Mouse (Mus musculus): ENCODE results near the gene Tbc1d22a.
A peak's percentile ranks its signal among the peaks of the same experiment; 100 is the strongest.

The Tbc1d22a gene

GRCm38 (mm10) chr15:86386325-86386724 is 172.1 kb downstream of the Tbc1d22a start:
- DNase-seq (ENCODE audit: low read depth, low spot score) = no peak

GRCm38 (mm10) chr15:86388597-86388996 is 174.3 kb downstream of the Tbc1d22a start:
- no peak for DNase-seq (ENCODE audit: low read depth, low spot score)

GRCm38 (mm10) chr15:86404866-86405265 is 190.6 kb downstream of the Tbc1d22a start:
- DNase-seq (ENCODE audit: low read depth, low spot score) = no peak

GRCm38 (mm10) chr15:86405527-86405926 is 191.3 kb downstream of the Tbc1d22a start:
- peak; percentile 49 for DNase-seq (ENCODE audit: low read depth, low spot score)

- DNase-seq (ENCODE audit: low read depth, low spot score) = peak; percentile 4
Measured at GRCm38 (mm10) chr15:86409352-86409751, 195.1 kb downstream of the Tbc1d22a start.

GRCm38 (mm10) chr15:86411532-86412080 is 197.3 kb downstream of the Tbc1d22a start:
- DNase-seq (ENCODE audit: low read depth, low spot score) = peak; percentile 11

- no peak for DNase-seq (ENCODE audit: low read depth, low spot score)
Measured at GRCm38 (mm10) chr15:86415951-86416350, 201.7 kb downstream of the Tbc1d22a start.

- no peak for DNase-seq (ENCODE audit: low read depth, low spot score)
Measured at GRCm38 (mm10) chr15:86418436-86418835, 204.2 kb downstream of the Tbc1d22a start.

- DNase-seq (ENCODE audit: low read depth, low spot score) = no peak
Measured at GRCm38 (mm10) chr15:86419620-86420019, 205.4 kb downstream of the Tbc1d22a start.

GRCm38 (mm10) chr15:86422858-86423257 is 208.6 kb downstream of the Tbc1d22a start:
- DNase-seq (ENCODE audit: low read depth, low spot score) = no peak

- DNase-seq (ENCODE audit: low read depth, low spot score) = no peak
Measured at GRCm38 (mm10) chr15:86423884-86424283, 209.6 kb downstream of the Tbc1d22a start.

GRCm38 (mm10) chr15:86424971-86425370 is 210.7 kb downstream of the Tbc1d22a start:
- no peak for DNase-seq (ENCODE audit: low read depth, low spot score)

- no peak for DNase-seq (ENCODE audit: low read depth, low spot score)
Measured at GRCm38 (mm10) chr15:86426364-86427000, 212.2 kb downstream of the Tbc1d22a start.

- no peak for DNase-seq (ENCODE audit: low read depth, low spot score)
Measured at GRCm38 (mm10) chr15:86427439-86427838, 213.2 kb downstream of the Tbc1d22a start.

- no peak for DNase-seq (ENCODE audit: low read depth, low spot score)
Measured at GRCm38 (mm10) chr15:86428496-86428895, 214.2 kb downstream of the Tbc1d22a start.

- DNase-seq (ENCODE audit: low read depth, low spot score) = no peak
Measured at GRCm38 (mm10) chr15:86429766-86430335, 215.6 kb downstream of the Tbc1d22a start.

GRCm38 (mm10) chr15:86431539-86432080 is 217.4 kb downstream of the Tbc1d22a start:
- DNase-seq (ENCODE audit: low read depth, low spot score) = no peak

GRCm38 (mm10) chr15:86432791-86433190 is 218.5 kb downstream of the Tbc1d22a start:
- DNase-seq (ENCODE audit: low read depth, low spot score) = no peak

- DNase-seq (ENCODE audit: low read depth, low spot score) = no peak
Measured at GRCm38 (mm10) chr15:86433378-86433777, 219.1 kb downstream of the Tbc1d22a start.

- DNase-seq (ENCODE audit: low read depth, low spot score) = no peak
Measured at GRCm38 (mm10) chr15:86434241-86434640, 220.0 kb downstream of the Tbc1d22a start.

- DNase-seq (ENCODE audit: low read depth, low spot score) = no peak
Measured at GRCm38 (mm10) chr15:86437346-86437745, 223.1 kb downstream of the Tbc1d22a start.

GRCm38 (mm10) chr15:86439015-86439796 is 224.9 kb downstream of the Tbc1d22a start:
- DNase-seq (ENCODE audit: low read depth, low spot score) = no peak

Measured in ES-CJ7 (cell line).